Mouse (Mus musculus): ENCODE results near the gene Poln.
A peak's percentile ranks its signal among the peaks of the same experiment; 100 is the strongest.

The Poln gene

GRCm38 (mm10) chr5:34168950-34169891 lies at the start of gene Poln, which contains the start of gene Haus3:
Gene Poln, minus strand, starts transcription at chr5:34169448.
Gene Haus3, minus strand, starts transcription at chr5:34169527.
- peak; percentile 97 for DNase-seq (ENCODE audit: low read depth)

DNA sequence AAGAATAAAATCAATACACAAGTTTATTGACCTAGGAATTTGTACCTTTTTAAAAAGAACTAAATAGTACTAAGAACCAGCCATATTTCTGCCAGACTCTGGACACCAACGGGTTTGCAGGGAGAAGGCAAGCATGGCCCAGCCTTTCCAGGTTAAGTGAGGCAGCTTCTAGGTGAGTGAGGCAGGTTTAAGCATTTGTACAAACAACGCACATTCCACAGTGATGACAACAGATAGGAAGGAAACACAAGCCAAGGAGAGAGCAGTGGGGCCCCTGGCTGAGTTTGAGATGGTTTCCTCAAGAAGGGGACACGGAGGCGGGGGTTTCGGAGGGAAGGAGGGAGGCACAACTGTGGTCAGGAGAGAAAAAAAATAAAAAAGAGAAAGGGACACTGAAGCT lies 49.4 kb upstream of the Poln start:
- no peak for DNase-seq (ENCODE audit: low read depth)

DNA sequence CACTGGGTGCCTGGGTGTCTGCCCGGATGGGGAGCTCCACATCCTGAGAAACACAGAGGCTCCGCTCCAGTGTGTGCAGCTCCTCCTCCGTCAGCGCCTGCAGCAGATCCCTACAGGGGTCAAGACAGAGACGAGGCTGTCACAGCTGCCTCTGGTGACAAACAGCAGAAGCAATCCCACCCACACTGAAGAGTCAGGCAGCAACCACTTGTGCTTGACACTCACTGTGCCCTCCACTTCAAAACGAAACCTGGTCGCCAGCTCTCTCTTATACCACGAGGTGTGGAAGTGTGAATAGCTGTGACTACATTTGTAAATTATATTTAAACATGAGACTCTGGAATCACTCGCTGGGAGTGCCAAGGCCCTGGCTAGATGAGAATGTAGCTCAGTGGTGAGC lies 48.5 kb upstream of the Poln start:
- no peak for DNase-seq (ENCODE audit: low read depth)

DNA sequence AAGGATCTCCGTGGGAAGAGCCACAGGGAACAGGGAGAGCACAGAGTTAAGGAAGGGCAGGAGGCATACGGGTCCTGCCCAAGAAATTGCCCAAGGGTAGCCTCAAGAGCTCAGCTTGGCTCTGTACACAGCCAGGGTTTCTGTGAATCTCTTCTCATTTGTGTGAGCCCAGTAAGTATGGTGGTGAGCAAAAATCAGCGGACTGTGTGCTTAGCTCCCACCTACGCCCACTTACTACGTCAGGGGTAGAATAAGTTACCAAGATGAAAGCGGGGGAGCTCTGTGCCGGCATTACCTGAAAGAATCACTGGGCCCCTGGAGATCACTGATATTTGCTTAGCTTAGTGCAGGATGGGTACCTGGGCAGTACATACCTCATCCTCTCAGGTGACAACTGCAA lies 46.8 kb upstream of the Poln start:
- no peak for DNase-seq (ENCODE audit: low read depth)

DNA sequence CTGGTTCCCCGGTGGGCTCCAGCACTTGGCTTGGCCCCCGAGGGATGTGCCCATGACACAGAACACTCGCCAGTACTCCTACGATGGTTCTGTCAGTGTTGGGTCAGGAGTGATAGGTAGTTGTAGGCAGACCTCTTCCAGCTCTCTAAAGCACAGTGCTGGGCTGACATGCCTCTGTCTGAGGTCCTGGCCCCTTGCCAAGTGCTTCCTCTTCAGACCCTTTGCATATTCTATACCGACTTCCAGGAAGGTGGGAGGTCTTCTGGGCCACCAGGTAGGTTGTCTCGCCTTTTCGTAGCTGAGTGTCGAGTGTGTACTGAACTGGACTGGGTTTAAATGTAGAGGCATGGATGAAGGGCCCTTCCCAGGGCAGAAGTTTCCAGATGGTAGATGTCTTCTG lies 44.4 kb upstream of the Poln start:
- no peak for DNase-seq (ENCODE audit: low read depth)

DNA sequence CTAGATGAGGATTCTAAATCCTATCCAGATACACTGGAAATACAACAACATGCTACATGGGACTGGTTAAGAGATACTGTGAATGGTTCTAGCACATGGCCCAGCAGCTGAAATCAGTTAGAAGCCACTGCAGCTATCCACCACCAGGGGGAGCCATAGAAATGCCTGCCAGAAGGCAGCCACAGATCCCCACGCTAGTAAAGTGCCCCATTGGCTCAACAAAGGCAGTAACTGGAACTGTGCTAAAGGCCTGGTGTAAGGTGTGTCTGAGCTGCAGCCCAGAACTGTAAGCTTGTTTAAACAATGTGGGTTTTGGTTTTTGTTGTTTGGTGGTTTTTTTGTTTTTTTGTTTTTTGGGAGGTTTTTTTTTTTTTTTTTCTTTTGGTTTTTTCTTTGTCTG lies 41.0 kb upstream of the Poln start:
- peak; percentile 56 for DNase-seq (ENCODE audit: low read depth)

GRCm38 (mm10) chr5:34207503-34207902 lies 38.3 kb upstream of the Poln start:
- no peak for DNase-seq (ENCODE audit: low read depth)

DNA sequence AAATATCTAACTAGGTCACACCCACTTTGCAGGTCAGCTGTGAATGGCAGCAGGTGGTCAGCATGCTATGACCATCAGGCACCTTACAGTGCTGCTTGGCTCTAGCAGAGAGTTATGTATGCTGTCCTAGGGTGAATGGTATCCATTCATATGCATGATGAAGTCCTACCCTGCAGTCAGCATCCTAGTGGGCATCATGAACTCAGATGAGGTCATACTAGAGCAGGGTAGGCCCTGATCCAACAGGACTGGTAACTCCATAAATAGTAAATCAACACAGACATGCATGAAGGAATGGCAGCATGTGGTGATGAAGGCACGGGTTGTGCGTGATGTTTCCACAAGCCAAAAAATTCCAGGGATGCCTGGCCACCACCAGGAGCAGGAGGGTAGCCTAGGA lies 36.5 kb upstream of the Poln start:
- no peak for DNase-seq (ENCODE audit: low read depth)

DNA sequence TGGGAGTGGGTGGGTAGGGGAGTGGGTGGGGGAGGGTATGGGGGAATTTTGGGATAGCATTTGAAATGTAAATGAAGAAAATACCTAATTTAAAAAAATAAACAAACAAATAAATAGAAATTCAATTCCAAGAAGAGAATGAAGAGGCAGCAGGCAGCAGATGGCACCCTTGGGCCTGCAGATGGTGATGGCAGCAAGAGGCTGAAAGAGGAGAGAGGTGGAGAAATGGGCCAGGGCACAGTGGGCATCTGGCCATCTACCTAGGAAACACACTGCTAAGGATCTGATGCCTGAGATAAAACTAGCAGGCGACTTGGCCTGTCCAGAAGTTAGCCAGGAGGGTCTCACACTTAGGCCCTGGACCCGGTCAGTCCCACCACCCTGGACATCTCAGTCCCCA lies 35.7 kb upstream of the Poln start:
- DNase-seq (ENCODE audit: low read depth), result no peak

- DNase-seq (ENCODE audit: low read depth), result no peak
These were observed 32.8 kb upstream of the Poln start for GRCm38 (mm10) chr5:34202006-34202405.

DNA sequence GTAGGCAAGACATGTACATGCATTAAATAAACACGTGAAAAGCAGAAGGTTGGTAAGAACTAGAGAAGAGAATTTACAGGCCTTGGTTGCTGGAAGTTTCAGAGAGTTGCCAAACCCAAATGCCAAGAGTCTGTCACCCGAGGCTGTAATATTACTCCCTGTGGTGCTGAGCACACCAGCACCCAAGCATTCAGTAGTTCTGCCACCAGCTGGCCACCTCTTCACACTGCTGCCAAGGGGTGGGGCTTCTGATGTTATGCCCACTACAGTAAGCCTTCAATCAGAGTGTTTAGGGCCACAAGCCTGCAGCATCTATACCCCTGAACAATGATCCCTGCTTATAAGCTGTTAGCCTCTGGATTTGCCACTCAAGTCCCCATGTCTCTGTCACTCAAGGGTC lies 32.1 kb upstream of the Poln start:
- DNase-seq (ENCODE audit: low read depth), result no peak

DNA sequence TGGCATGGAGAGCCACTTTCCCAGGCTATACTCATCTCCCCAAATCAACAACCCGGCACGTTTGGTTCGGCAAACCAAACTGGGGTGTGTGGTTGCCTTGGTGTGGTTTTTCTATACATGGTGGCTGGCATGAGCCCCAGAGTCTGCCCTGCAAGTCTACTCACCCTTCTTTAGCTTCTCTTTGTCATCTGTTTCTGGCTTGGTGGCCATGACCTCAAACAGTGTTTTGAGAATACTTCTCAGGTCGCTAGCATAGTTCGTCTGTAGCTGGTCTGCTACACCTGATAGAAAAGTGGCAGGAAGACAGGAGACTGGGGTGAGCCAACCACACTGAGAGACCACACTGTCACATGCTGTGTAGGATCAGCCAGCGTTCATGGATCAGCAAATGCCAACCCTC lies 29.4 kb upstream of the Poln start:
- DNase-seq (ENCODE audit: low read depth), result no peak

DNA sequence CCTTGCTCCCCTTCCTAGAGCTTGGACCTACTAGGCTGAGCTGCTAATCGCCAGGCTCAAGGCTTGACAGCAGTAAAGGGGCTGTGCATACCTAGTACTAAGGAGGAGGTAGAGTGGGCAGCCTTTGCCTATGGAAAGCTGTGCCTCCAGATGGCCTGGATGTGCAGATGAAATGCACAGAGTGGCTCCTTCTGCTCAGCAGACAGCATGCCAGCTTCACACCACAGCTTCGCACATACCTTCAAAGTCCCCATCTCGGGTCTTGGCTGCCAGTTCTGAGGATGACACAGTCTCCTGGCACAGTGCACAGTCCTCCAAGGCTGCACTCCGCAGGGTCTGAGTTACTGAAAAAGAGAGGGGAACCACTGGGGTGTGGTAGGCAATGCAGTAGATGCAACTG lies 28.0 kb upstream of the Poln start:
- DNase-seq (ENCODE audit: low read depth), result no peak

- no peak for DNase-seq (ENCODE audit: low read depth)
These were observed 27.2 kb upstream of the Poln start for GRCm38 (mm10) chr5:34196423-34196822.

GRCm38 (mm10) chr5:34195786-34196185 lies 26.5 kb upstream of the Poln start:
- no peak for DNase-seq (ENCODE audit: low read depth)

- no peak for DNase-seq (ENCODE audit: low read depth)
These were observed 25.9 kb upstream of the Poln start for GRCm38 (mm10) chr5:34194975-34195662.

GRCm38 (mm10) chr5:34194426-34194825 lies 25.2 kb upstream of the Poln start:
- no peak for DNase-seq (ENCODE audit: low read depth)

DNA sequence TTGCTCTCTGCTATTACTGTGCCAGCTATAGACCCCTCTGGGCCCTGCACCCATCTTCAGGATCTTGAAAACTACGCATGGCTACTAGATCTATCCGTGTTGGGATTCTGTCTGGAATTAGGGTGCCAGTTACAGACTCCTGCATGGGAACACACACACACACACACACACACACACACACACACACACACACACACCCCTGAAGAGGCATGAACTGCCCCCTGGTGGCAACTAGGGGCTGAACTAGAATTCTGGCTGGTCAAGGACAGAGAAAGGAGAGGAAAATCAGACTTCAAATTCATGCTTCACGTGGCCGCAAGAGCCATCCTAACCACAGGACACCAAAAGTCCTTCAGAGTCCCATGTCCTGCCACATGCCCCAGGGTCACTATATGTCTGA lies 22.6 kb upstream of the Poln start:
- DNase-seq (ENCODE audit: low read depth), result no peak

- DNase-seq (ENCODE audit: low read depth), result no peak
These were observed 21.8 kb upstream of the Poln start for GRCm38 (mm10) chr5:34191021-34191420.

DNA sequence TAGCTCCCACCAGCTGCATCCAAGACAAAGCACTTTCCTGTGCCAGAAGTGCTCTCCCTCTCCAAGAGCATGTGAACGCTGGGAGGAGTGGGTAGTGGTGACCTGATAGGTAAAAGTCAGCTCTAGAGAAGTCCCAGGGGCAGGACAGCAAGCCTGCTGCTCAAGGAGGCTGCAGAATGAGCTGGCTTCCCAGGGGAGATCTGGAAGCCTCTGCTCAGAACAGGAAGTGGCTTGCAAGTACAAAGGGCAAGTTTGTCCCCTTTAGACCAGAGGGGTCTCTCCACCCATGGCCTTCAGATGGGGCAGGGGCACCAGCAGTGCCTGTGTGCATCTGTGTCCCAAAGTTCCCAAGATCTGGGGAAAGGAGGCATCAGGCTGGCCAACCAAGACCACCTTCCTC lies 20.3 kb upstream of the Poln start:
- no peak for DNase-seq (ENCODE audit: low read depth)

GRCm38 (mm10) chr5:34188856-34189255 lies 19.6 kb upstream of the Poln start:
- no peak for DNase-seq (ENCODE audit: low read depth)

DNA sequence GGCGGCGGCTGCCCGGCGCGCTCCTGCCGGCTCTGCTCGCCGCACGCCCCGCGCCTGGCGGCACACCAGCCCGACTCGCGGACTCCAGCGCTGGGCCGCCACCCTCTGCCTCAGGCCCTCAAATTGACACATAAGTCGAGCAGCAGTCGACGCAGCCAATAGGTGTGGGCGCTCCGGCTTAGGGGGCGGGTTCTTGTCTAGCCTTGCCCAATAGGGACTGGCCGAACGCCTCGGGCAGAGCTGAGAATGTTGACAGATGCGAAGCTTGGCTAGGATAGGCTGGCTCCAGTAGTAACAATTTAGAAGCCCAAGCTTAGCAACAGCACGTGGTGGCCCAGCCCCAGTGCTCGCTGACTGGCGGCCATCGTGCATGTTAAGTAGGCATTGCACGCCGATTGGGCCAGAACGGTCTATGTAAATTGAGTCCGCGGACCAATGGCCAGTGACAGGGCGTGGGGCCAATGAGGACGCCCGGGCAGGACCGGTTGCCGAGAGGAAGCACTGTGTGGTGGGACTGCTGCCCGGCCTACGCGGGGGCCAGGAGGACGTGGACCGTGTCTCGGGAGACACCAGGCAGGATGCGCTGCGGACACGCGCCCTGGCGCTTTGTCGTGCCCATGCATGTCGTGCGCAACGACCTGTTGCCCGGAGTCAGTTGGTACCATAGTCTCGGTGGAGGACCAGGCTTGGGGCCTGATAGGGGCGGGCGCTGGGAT lies 18.5 kb upstream of the Poln start, which contains the start of gene Mxd4:
TSS of gene Mxd4 (minus strand) at position 120 of the 716 bp plus-strand sequence.
- peak; percentile 97 for DNase-seq (ENCODE audit: low read depth)

DNA sequence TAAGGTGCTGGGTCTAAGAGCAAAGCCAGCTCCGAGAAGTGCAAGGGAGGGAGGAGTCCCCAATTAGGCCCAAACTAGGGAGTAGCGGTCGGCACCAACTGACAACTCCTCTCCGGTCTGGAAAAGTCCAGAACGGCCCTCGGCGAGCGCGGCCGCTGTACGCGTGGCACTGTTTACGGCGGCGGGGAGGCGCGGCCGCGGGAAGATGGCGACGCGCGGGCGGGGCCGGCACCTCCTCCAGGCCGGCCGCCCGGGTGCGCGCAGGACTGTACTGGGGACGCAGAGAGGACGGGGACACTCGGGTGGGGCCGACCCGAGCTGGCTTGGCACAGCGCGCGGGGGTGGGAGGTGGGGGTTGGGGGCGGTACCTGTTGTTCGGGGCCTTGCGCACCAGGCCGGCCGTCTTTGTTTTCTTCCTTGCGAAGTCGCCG lies 17.7 kb upstream of the Poln start:
- no peak for DNase-seq (ENCODE audit: low read depth)

Data from c-Kit-positive CD71-positive TER-119-negative erythroid progenitor cells, embryonic 14.5 days (primary cell).